Mouse (Mus musculus): ENCODE data around the gene Abhd17a. TPM values are rescaled to one million over a fixed set of nuclear protein-coding genes. Genes with fewer than 3 reads are reported as not detected.

Gene Abhd17a
- polyA plus RNA-seq, 1 experiment from 2014 or later, result 50.2 TPM

DNA sequence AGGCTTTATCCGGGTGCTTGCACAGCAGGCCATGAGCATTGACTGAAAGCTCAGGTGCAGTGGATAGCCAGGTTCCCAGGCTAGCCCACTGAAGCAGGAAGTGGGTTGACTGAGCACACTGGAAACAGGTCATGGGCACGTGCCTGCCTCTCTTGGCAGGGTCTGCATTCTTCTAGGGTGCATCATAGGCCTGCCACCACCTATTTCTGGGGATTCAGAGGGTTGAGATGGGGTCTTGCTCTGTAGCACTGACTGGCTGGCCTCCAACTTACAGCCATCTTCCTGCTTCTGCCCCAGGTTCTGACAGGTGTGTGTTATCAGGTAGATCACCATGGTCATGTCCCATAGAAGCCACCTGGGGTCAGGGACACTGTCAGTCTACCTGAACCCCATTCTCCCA is 14.8 kb upstream of the Abhd17a start:
- Histone ChIP-seq H3K27me3 (ENCODE audit: insufficient read depth, low read length) (no peaks in the 10 kb centered on the region), H3K9me3 (ENCODE audit: low read length) (no peaks in the 10 kb centered on the region), H3K9ac (replicated peaks) (no peak overlapping the region; the same call in 1 of the 2 replicates), H3K4me1 (ENCODE audit: insufficient read depth) (peaks cover 30% of the 10 kb centered on the region), H3K36me3 (replicated peaks; ENCODE audit: insufficient read depth, low read length) (peaks cover 31% of the 10 kb centered on the region), H3K4me3 (ENCODE audit: low read depth, low read length) (no peak overlapping the region), H3K4me2 (ENCODE audit: low read depth, low read length) (no peak overlapping the region), H3K27ac (ENCODE audit: low read depth) (peak overlapping the region; percentile 59; the same call in 1 of the 2 replicates)
- ATAC-seq (no peak), DNase-seq (no peak)
- TF ChIP-seq CTCF (IDR thresholded peaks at IDR 0.05; ENCODE audit: low read depth), result no peak
- no peak for TF ChIP-seq EP300 (IDR thresholded peaks at IDR 0.05; ENCODE audit: low read depth)
- WGBS (ENCODE audit: insufficient replicate concordance), result 88% methylated on average over 2 of the region's 2 CpGs

DNA sequence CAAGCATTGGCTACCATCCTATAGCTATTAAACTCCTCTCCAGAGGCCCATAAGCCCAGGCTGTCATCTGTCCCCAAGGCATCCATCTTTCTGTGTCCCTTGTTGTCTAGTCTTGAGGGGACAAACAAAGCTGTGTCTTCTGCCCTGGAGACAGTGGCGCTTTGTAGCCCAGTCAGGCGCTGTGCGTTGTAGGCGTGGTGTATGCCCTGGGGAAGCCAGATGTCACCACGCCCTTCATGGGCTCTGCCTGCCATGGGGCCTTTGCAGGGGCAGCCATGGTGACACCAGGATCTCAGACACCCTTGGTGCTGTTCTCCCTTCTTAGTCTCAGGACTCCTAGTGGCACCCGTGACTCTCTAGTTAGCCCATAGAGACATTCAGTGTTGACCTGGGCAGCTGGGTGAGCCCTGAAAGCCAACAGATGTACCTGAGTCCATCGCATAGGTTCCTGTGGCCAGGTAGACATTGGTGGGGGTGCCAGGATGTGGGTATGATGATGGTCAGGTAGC is 13.9 kb upstream of the Abhd17a start:
- H3K4me3 ChIP-seq (ENCODE audit: low read depth, low read length), result peak overlapping the region; percentile 87
- H3K4me1 ChIP-seq (ENCODE audit: insufficient read depth), result peaks cover 35% of the 10 kb centered on the region
- H3K27me3 ChIP-seq (ENCODE audit: insufficient read depth, low read length), result no peaks in the 10 kb centered on the region
- no peaks in the 10 kb centered on the region for H3K9me3 ChIP-seq (ENCODE audit: low read length)
- WGBS (ENCODE audit: insufficient replicate concordance), result 56% methylated on average over 7 of the region's 7 CpGs
- peaks cover 29% of the 10 kb centered on the region for H3K36me3 ChIP-seq (replicated peaks; ENCODE audit: insufficient read depth, low read length)
- H3K4me2 ChIP-seq (ENCODE audit: low read depth, low read length), result peak overlapping the region; percentile 84
- peak overlapping the region; percentile 65 for H3K9ac ChIP-seq (replicated peaks)
- peak; percentile 40 for ATAC-seq
- no peak for TF ChIP-seq EP300 (IDR thresholded peaks at IDR 0.05; ENCODE audit: low read depth)
- TF ChIP-seq CTCF (IDR thresholded peaks at IDR 0.05; ENCODE audit: low read depth), result 0 out of 2 replicates have a peak, but pooled peaks have one; percentile 11
- H3K27ac ChIP-seq (ENCODE audit: low read depth), result peak overlapping the region; percentile 92
- peak; percentile 80 for DNase-seq

DNA sequence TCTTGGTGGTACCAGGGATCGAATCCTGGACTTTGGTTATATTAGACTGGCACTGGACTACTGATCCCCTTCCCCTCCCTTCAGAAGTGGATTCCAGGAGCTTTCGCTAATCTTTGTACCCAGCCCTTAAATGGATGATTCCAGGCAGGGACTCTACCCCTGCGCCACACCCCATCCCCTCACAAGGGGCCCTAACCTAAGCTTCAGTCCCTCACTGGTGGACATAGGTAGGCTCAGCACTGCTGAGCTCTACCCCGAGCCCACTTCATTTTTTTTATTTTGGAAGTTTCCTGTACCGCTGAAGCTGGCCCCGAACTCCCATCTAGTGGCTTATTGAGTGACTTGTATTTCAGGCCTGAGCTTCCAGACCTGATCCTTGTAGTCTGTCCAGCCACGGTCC is 13.2 kb upstream of the Abhd17a start:
- ATAC-seq, result no peak; the same call in 1 of the 2 replicates
- H3K9me3 ChIP-seq (ENCODE audit: low read length), result no peaks in the 10 kb centered on the region

DNA sequence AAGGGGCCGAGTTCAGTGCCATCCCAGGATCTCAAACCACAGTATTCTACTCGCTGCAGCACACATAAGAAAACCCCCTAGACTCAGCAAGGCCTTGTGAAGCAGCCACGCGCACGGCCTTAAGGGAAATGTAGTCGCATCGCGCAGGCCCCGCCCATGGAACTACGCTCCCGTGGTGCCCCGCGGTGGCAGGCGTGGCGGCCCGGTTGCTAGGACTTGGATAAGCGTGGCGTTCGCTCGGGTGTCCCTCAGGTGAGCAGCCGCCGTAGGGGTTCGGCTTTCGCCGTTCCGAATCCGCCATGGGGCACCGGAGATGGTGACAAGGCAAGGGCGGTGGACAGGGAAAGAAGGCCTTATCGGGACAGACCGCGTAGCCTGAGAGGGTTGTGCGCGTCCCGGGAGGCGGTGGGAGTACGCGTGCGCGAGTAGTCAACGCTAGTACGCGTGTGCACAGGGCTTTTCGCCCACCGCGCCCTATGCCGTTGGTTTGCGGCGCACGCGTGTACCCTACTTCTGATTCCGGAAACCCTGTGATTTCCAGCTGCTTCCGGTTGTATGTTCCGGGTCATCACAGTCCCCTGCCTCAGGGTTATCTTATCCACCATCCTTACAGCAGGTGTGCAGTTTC is 12.7 kb upstream of the Abhd17a start, which contains the start of the genes Scamp4 and Adat3:
Scamp4 (plus strand) TSS at position 175 of the 628 bp plus-strand sequence.
Adat3 (plus strand) TSS at position 183 of the 628 bp plus-strand sequence.
- Histone ChIP-seq H3K4me3 (ENCODE audit: low read depth, low read length) (peak within 1 kb of the TSS; percentile 87), H3K9ac (replicated peaks) (peak within 1 kb of the TSS; percentile 65), H3K36me3 (replicated peaks; ENCODE audit: insufficient read depth, low read length) (peaks cover 17% of the 10 kb centered on the region), H3K9me3 (ENCODE audit: low read length) (no peaks in the 10 kb centered on the region), H3K4me1 (ENCODE audit: insufficient read depth) (peaks cover 38% of the 10 kb centered on the region), H3K4me2 (ENCODE audit: low read depth, low read length) (peak within 1 kb of the TSS; percentile 84), H3K27me3 (ENCODE audit: insufficient read depth, low read length) (no peaks in the 10 kb centered on the region), H3K27ac (ENCODE audit: low read depth) (peak within 1 kb of the TSS; percentile 92)
- TF ChIP-seq CTCF (IDR thresholded peaks at IDR 0.05; ENCODE audit: low read depth) (no peak), EP300 (IDR thresholded peaks at IDR 0.05; ENCODE audit: low read depth) (peak; percentile 43)
- under 1% methylated on average over 52 of the region's 54 CpGs for WGBS (ENCODE audit: insufficient replicate concordance)
- ATAC-seq, result peak; percentile 94
- peak; percentile 95 for DNase-seq

More for the DNA sequence above, 13.2 kb upstream of the Abhd17a start:
- Histone ChIP-seq H3K27me3 (ENCODE audit: insufficient read depth, low read length) (no peaks in the 10 kb centered on the region), H3K9ac (replicated peaks) (peak overlapping the region; percentile 65), H3K27ac (ENCODE audit: low read depth) (peak overlapping the region; percentile 92), H3K36me3 (replicated peaks; ENCODE audit: insufficient read depth, low read length) (peaks cover 22% of the 10 kb centered on the region), H3K4me3 (ENCODE audit: low read depth, low read length) (peak overlapping the region; percentile 87), H3K4me2 (ENCODE audit: low read depth, low read length) (peak overlapping the region; percentile 84), H3K4me1 (ENCODE audit: insufficient read depth) (peaks cover 38% of the 10 kb centered on the region)
- WGBS (ENCODE audit: insufficient replicate concordance), result 16% methylated on average over 7 of the region's 7 CpGs
- TF ChIP-seq EP300 (IDR thresholded peaks at IDR 0.05; ENCODE audit: low read depth), result no peak
- no peak for DNase-seq

DNA sequence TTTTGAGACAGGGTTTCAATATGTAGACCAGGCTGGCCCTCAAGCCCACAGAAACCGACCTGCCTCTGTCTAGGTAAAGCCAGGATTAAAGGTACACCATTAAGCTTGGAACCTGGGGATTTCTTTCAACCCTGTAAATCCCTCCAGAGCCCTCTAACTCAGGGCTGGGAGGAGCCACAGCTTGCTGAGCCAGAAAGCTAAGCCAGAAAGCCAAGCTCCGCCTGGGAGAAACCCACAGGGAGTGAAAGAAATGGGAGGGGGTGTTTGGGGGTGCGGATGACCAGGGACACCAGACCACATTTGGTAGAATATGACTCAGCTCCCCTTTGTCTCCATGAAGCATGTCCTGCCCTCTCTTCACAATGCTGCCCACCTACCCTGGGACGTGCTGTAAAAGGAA is 6.2 kb upstream of the Abhd17a start:
- Histone ChIP-seq H3K27me3 (ENCODE audit: insufficient read depth, low read length) (no peaks in the 10 kb centered on the region), H3K4me3 (ENCODE audit: low read depth, low read length) (no peak overlapping the region), H3K27ac (ENCODE audit: low read depth) (no peak overlapping the region), H3K9ac (replicated peaks) (no peak overlapping the region), H3K36me3 (replicated peaks; ENCODE audit: insufficient read depth, low read length) (no peaks in the 10 kb centered on the region), H3K4me1 (ENCODE audit: insufficient read depth) (peaks cover 7% of the 10 kb centered on the region; the same call in 1 of the 2 replicates), H3K4me2 (ENCODE audit: low read depth, low read length) (no peak overlapping the region), H3K9me3 (ENCODE audit: low read length) (no peaks in the 10 kb centered on the region)
- WGBS (ENCODE audit: insufficient replicate concordance), result 56% methylated on average over 4 of the region's 4 CpGs
- TF ChIP-seq EP300 (IDR thresholded peaks at IDR 0.05; ENCODE audit: low read depth) (no peak), CTCF (IDR thresholded peaks at IDR 0.05; ENCODE audit: low read depth) (no peak)
- ATAC-seq (no peak), DNase-seq (no peak)

DNA sequence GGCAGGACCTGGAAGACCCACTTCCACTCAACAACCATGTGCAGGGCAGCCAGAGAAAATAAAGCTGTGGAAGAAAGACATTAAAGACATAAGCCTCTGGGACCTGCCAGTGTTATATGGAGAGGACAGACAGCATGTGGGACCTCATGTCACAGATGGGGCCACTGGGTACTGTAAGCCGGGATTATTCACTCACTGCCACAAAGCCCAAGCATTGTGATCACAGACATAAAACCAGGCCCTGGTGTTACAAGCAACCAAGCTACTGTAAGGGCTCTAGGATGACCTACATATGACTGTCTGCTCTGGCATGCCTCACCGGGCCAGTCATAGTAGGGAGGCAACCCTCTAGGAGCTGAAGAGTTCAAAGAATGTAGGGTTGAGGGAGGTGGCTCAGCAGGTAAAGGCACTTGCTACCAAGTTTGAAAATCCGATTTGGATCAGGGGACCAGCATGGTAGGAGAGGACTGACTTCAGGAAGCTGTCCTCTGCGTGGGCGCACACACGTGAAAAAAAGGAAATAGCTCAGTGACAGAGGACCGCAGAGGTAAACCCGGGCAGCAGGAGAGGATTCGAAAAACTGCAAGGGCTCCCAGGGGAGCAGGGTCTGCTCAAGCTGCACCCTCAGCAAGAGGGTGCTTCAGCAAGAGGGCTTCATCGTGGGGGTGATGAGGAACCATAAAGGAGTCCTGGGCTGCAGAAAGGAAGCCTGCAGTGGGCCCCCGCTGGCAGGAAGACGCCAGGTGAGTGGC is 838 bp downstream of the Abhd17a start:
- no peaks in the 10 kb centered on the region for H3K27me3 ChIP-seq (ENCODE audit: insufficient read depth, low read length)
- peaks cover under 1% of the 10 kb centered on the region for H3K36me3 ChIP-seq (replicated peaks; ENCODE audit: insufficient read depth, low read length)
- ATAC-seq, result no peak
- H3K4me2 ChIP-seq (ENCODE audit: low read depth, low read length), result peak overlapping the region; percentile 96
- H3K4me1 ChIP-seq (ENCODE audit: insufficient read depth), result peaks cover 40% of the 10 kb centered on the region
- no peaks in the 10 kb centered on the region for H3K9me3 ChIP-seq (ENCODE audit: low read length)
- WGBS (ENCODE audit: insufficient replicate concordance), result 5% methylated on average over 12 of the region's 12 CpGs
- peak overlapping the region; percentile 84 for H3K27ac ChIP-seq (ENCODE audit: low read depth)
- TF ChIP-seq EP300 (IDR thresholded peaks at IDR 0.05; ENCODE audit: low read depth) (no peak), CTCF (IDR thresholded peaks at IDR 0.05; ENCODE audit: low read depth) (no peak)
- peak overlapping the region; percentile 93 for H3K4me3 ChIP-seq (ENCODE audit: low read depth, low read length)
- peak overlapping the region; percentile 97 for H3K9ac ChIP-seq (replicated peaks)
- no peak for DNase-seq

Data from liver, postnatal 0 days (tissue).